Mouse (Mus musculus): ENCODE measurements at regions not wholly inside any gene's neighbourhood (a gene's known extent, or its start where the extent isn't known, plus 50 kb on each side); places are given as distances from the start of the nearest gene placed in this dataset.
"Not testable (repeated sequence)": the region's sequence is repeated elsewhere in the genome, so short reads cannot be mapped to it uniquely, and the experiment has no call there.

DNA sequence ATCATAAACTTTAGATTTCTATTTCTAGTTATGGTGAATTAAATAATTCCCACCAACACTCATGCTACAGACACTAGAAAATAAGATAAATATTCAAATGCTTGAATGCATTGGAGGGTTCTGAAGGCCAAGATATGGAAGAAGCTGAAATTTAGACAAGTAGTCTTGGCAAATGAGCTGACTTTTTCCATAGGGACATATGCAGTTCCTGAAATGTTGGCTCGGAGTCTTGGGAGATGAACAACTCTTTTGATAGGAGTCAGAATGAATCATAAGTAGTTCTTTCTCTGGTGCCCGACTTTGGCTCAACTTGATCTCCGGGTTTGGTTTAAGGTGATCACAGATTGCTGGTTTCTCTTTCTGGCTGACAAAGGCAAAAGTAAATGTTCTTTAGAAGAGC is 574.7 kb upstream of the Mms22l start:
- Histone ChIP-seq H3K27ac (ENCODE audit: low read depth, low read length) (no peak overlapping the region), H3K9ac (ENCODE audit: low read depth, low read length) (no peak overlapping the region), H3K4me2 (no peak overlapping the region), H3K9me3 (ENCODE audit: control insufficient read depth, low read length) (no peaks in the 10 kb centered on the region), H3K4me3 (ENCODE audit: low read depth, low read length) (no peak overlapping the region), H3K4me1 (replicated peaks; ENCODE audit: control insufficient read depth, insufficient read depth, low read length) (no peaks in the 10 kb centered on the region), H3K36me3 (ENCODE audit: control insufficient read depth, insufficient read depth, low read length) (no peaks in the 10 kb centered on the region), H3K27me3 (replicated peaks; ENCODE audit: control insufficient read depth, insufficient read depth, low read length) (no peaks in the 10 kb centered on the region)
- no peak for ATAC-seq (replicated peaks; ENCODE audit: low FRiP score)
- WGBS: 86% methylated on average over 3 of the region's 3 CpGs
- DNase-seq (ENCODE audit: low spot score): no peak

DNA sequence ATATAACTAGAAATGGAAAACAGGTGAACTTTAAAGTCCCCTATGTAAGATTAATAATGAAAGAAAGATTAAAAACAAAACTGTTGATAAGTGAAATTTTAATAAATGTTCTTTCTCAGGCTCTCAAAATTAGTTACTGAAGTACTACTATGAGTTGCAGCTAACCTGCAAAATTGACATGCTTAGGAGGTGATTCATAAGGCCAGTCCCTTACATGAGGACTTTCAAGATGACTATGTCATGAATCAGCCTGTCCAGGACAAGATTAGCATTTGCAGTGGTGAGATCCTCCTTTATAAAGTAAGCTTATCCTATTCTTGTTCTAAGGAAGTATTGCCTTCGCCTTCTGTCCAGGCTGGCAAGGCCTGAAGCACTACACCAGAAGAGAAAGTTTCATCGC is 542.1 kb upstream of the Mms22l start:
- Histone ChIP-seq H3K4me3 (ENCODE audit: low read depth, low read length) (no peak overlapping the region), H3K27ac (ENCODE audit: low read depth, low read length) (no peak overlapping the region), H3K36me3 (ENCODE audit: control insufficient read depth, insufficient read depth, low read length) (no peaks in the 10 kb centered on the region), H3K27me3 (replicated peaks; ENCODE audit: control insufficient read depth, insufficient read depth, low read length) (no peaks in the 10 kb centered on the region), H3K4me1 (replicated peaks; ENCODE audit: control insufficient read depth, insufficient read depth, low read length) (no peaks in the 10 kb centered on the region), H3K9me3 (ENCODE audit: control insufficient read depth, low read length) (no peaks in the 10 kb centered on the region), H3K4me2 (no peak overlapping the region), H3K9ac (ENCODE audit: low read depth, low read length) (no peak overlapping the region)
- ATAC-seq (replicated peaks; ENCODE audit: low FRiP score) (no peak), DNase-seq (ENCODE audit: low spot score) (no peak)
- WGBS: 76% methylated on average over 2 of the region's 2 CpGs

DNA sequence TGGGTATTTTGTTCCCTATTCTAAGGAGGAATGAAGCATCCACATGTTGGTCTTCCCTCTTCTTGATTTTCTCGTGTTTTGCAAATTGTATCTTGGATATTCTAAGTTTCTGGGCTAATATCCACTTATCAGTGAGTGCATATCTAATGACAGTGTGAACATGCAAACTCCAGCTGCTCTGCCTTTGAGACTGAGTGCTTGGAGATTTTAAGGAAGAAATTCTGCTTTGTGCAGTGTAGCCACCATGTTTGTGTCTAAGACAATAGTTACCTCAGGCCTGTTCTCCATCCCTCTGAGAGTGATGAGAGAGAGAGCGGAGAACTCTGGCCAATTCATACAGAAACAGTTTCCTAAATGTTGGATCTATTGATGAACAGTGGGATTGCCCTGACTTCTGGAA is 514.1 kb upstream of the Mms22l start:
- H3K27ac ChIP-seq (ENCODE audit: low read depth, low read length); H3K4me2 ChIP-seq; H3K9me3 ChIP-seq (ENCODE audit: control insufficient read depth, low read length); H3K4me3 ChIP-seq (ENCODE audit: low read depth, low read length); DNase-seq (ENCODE audit: low spot score); H3K9ac ChIP-seq (ENCODE audit: low read depth, low read length); ATAC-seq (replicated peaks; ENCODE audit: low FRiP score); H3K27me3 ChIP-seq (replicated peaks; ENCODE audit: control insufficient read depth, insufficient read depth, low read length); H3K4me1 ChIP-seq (replicated peaks; ENCODE audit: control insufficient read depth, insufficient read depth, low read length); H3K36me3 ChIP-seq (ENCODE audit: control insufficient read depth, insufficient read depth, low read length): not testable (repeated sequence)
- WGBS: 74% methylated on average over 2 of the region's 2 CpGs

DNA sequence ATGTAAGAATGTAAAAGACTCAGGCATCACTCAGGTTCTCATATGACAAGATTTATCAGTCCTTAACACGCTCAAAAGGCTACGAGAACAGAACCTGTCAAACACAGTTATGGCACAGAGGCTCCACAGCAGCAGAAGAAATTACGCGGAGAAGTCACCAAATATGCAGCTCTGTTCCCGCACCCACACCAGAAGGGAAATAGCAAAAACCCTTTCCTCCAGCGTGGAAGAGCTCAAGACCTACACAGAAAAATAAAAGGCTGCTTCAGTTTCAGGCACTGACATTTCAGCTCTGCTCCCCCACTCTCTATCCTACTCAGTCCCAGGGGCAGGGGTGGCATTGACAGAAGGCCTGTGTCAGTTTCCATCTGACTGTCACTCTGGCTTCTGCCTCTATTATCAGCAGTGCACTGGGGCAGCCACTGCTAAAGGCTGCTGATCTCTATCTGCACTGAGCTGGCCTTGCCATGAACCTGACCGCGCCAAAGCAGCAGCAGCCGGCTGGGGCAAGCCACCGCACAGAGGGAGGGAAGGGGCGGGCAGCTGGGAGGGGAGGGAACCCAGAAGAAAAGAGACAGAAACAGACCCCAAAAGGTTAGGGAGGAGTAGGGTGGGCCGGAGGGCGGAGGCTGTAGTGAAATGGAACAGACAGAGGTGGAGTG is 513.3 kb upstream of the Mms22l start:
- Histone ChIP-seq H3K9ac (ENCODE audit: low read depth, low read length) (no peak overlapping the region), H3K4me1 (replicated peaks; ENCODE audit: control insufficient read depth, insufficient read depth, low read length) (no peaks in the 10 kb centered on the region), H3K4me2 (peak overlapping the region; percentile 40), H3K9me3 (ENCODE audit: control insufficient read depth, low read length) (no peaks in the 10 kb centered on the region), H3K27ac (ENCODE audit: low read depth, low read length) (no peak overlapping the region), H3K36me3 (ENCODE audit: control insufficient read depth, insufficient read depth, low read length) (no peaks in the 10 kb centered on the region), H3K27me3 (replicated peaks; ENCODE audit: control insufficient read depth, insufficient read depth, low read length) (no peaks in the 10 kb centered on the region), H3K4me3 (ENCODE audit: low read depth, low read length) (no peak overlapping the region)
- DNase-seq (ENCODE audit: low spot score) (no peak), ATAC-seq (replicated peaks; ENCODE audit: low FRiP score) (peak; percentile 61)
- 30% methylated on average over 13 of the region's 13 CpGs for WGBS

DNA sequence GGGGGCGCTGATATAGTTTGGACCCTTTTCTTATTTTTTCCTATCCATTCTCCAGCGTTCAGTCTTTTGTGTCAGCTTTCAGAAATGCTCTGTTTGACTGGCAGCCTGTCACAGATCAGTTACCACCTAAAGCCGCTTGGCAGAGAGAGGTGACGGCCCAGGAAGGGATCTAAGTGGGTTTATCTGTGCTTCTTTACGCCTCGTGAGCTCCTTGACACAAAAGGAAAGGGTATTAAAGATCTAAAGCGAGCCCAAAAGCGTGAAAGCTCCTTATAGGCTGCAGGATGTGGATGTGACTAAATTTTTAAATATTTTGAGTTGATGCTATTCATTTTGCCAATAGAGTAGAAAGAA is 512.8 kb upstream of the Mms22l start:
- Histone ChIP-seq H3K36me3 (ENCODE audit: control insufficient read depth, insufficient read depth, low read length) (no peaks in the 10 kb centered on the region), H3K4me3 (ENCODE audit: low read depth, low read length) (no peak overlapping the region), H3K4me2 (peak overlapping the region; percentile 40), H3K9me3 (ENCODE audit: control insufficient read depth, low read length) (no peaks in the 10 kb centered on the region), H3K27me3 (replicated peaks; ENCODE audit: control insufficient read depth, insufficient read depth, low read length) (no peaks in the 10 kb centered on the region), H3K9ac (ENCODE audit: low read depth, low read length) (no peak overlapping the region), H3K4me1 (replicated peaks; ENCODE audit: control insufficient read depth, insufficient read depth, low read length) (no peaks in the 10 kb centered on the region), H3K27ac (ENCODE audit: low read depth, low read length) (no peak overlapping the region)
- DNase-seq (ENCODE audit: low spot score) (no peak), ATAC-seq (replicated peaks; ENCODE audit: low FRiP score) (no peak)
- WGBS: 17% methylated on average over 8 of the region's 8 CpGs

DNA sequence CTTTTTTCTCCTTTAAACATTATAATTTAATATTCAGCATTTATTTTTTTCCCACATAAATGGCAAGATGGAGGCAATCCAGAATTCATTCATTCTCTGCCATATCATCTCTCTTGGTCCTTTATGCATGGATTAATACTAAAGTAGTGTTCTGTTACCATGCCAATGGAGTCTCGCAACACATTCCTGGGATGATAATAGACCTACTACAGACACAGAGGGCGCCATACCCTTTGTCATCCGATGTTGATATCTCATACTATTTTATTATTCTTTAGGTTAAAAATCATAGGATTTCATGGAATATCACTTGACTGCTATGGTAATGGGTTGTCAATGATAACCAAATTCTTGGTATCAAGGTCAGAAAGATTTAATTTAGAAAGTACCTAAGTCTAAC is 512.2 kb upstream of the Mms22l start:
- no peak for DNase-seq (ENCODE audit: low spot score)
- Histone ChIP-seq H3K4me1 (replicated peaks; ENCODE audit: control insufficient read depth, insufficient read depth, low read length) (no peaks in the 10 kb centered on the region), H3K4me3 (ENCODE audit: low read depth, low read length) (no peak overlapping the region), H3K9me3 (ENCODE audit: control insufficient read depth, low read length) (no peaks in the 10 kb centered on the region), H3K27me3 (replicated peaks; ENCODE audit: control insufficient read depth, insufficient read depth, low read length) (no peaks in the 10 kb centered on the region), H3K36me3 (ENCODE audit: control insufficient read depth, insufficient read depth, low read length) (no peaks in the 10 kb centered on the region), H3K9ac (ENCODE audit: low read depth, low read length) (no peak overlapping the region), H3K27ac (ENCODE audit: low read depth, low read length) (no peak overlapping the region), H3K4me2 (no peak overlapping the region)
- 80% methylated on average over 3 of the region's 3 CpGs for WGBS
- no peak for ATAC-seq (replicated peaks; ENCODE audit: low FRiP score)

DNA sequence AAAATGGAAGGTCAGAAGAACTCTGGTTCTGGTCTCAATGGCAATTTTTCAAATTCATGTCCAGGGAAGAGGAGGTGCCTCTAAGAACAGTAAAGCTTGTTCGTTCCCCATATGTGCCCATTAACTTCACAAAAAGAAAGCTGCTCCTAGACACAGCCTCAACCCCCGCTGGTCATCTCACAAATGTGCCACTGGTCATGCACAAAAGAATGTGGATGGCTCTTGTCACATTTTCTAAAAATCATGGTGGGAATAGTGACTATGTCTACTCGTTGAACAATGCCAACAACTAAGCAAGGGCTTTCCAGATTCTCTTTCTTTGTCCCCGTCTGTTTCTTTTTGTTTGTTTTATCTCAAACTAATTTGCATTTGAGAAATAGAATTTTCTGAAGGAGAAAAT is 510.3 kb upstream of the Mms22l start:
- no peak for ATAC-seq (replicated peaks; ENCODE audit: low FRiP score)

DNA sequence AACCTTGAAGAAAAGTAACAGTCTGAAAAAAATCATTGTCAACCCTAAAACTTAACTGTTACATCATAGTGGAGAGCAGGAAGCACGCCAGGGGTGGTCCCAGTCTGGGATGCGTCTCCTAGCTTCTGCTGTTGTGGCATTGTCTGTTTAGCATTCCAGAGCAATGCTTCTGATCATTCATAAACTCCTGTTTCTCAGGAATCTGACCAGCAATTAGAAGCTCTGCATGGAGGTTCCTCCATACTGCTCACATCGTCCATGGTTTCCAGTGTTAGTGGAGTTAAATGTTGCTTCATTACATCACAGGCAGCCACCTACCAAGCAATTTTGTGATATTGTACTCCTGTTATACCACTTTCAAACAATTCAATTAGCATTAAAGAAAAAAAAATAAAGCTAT is 502.4 kb upstream of the Mms22l start:
- WGBS: 67% methylated on average over 3 of the region's 3 CpGs
- ATAC-seq (replicated peaks; ENCODE audit: low FRiP score) (no peak), DNase-seq (ENCODE audit: low spot score) (no peak)
- no peak overlapping the region for H3K4me2 ChIP-seq
- H3K36me3 ChIP-seq (ENCODE audit: control insufficient read depth, insufficient read depth, low read length): no peaks in the 10 kb centered on the region
- H3K27ac ChIP-seq (ENCODE audit: low read depth, low read length): no peak overlapping the region
- H3K9ac ChIP-seq (ENCODE audit: low read depth, low read length): no peak overlapping the region
- no peaks in the 10 kb centered on the region for H3K4me1 ChIP-seq (replicated peaks; ENCODE audit: control insufficient read depth, insufficient read depth, low read length)
- no peak overlapping the region for H3K4me3 ChIP-seq (ENCODE audit: low read depth, low read length)
- no peaks in the 10 kb centered on the region for H3K9me3 ChIP-seq (ENCODE audit: control insufficient read depth, low read length)
- no peaks in the 10 kb centered on the region for H3K27me3 ChIP-seq (replicated peaks; ENCODE audit: control insufficient read depth, insufficient read depth, low read length)

More for the DNA sequence above, 510.3 kb upstream of the Mms22l start:
- 73% methylated on average over 4 of the region's 4 CpGs for WGBS
- H3K4me2 ChIP-seq: no peak overlapping the region
- no peak overlapping the region for H3K27ac ChIP-seq (ENCODE audit: low read depth, low read length)
- H3K27me3 ChIP-seq (replicated peaks; ENCODE audit: control insufficient read depth, insufficient read depth, low read length): no peaks in the 10 kb centered on the region
- H3K4me3 ChIP-seq (ENCODE audit: low read depth, low read length): no peak overlapping the region
- DNase-seq (ENCODE audit: low spot score): no peak
- H3K9ac ChIP-seq (ENCODE audit: low read depth, low read length): no peak overlapping the region
- H3K4me1 ChIP-seq (replicated peaks; ENCODE audit: control insufficient read depth, insufficient read depth, low read length): no peaks in the 10 kb centered on the region
- no peaks in the 10 kb centered on the region for H3K36me3 ChIP-seq (ENCODE audit: control insufficient read depth, insufficient read depth, low read length)
- no peaks in the 10 kb centered on the region for H3K9me3 ChIP-seq (ENCODE audit: control insufficient read depth, low read length)

DNA sequence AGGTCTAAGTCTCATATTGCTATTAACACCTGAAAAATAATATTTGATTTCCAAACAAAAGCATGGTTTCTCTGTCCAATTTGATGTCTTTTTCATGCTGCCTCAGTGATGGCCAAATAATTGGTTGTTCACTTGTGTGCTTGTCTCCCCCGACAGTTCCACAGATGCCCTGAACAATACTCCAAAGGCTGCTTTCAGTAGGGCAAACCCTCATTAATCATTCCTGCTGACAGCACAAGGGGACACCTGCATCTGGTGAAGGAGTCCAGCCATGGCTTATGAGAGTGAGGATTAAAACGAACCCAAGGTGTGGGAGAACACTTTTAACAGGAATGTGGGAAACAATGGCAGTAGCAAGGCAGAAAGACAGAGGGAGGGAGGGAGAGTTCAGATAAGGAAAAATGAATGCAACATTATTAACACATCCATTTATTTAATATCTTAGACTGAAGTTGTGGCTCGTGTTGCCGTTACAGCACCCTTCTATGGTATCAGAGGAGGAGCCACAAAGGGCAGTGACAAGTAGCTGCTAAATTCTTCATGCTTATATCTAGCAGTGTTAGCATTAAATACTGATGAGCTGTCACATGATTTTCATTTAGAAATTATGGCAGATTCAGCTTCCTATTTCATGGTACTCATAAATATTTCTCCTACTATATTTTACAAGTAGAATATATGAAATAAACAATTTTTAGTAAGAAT is 501.8 kb upstream of the Mms22l start:
- H3K4me3 ChIP-seq (ENCODE audit: low read depth, low read length): no peak overlapping the region
- H3K4me1 ChIP-seq (replicated peaks; ENCODE audit: control insufficient read depth, insufficient read depth, low read length): no peaks in the 10 kb centered on the region
- no peak overlapping the region for H3K4me2 ChIP-seq
- DNase-seq (ENCODE audit: low spot score) (no peak), ATAC-seq (replicated peaks; ENCODE audit: low FRiP score) (no peak)
- 55% methylated on average over 4 of the region's 4 CpGs for WGBS
- H3K9me3 ChIP-seq (ENCODE audit: control insufficient read depth, low read length): no peaks in the 10 kb centered on the region
- no peaks in the 10 kb centered on the region for H3K27me3 ChIP-seq (replicated peaks; ENCODE audit: control insufficient read depth, insufficient read depth, low read length)
- H3K9ac ChIP-seq (ENCODE audit: low read depth, low read length): no peak overlapping the region
- no peaks in the 10 kb centered on the region for H3K36me3 ChIP-seq (ENCODE audit: control insufficient read depth, insufficient read depth, low read length)
- no peak overlapping the region for H3K27ac ChIP-seq (ENCODE audit: low read depth, low read length)

Measured in liver, embryonic 11.5 days (tissue).